Mouse (Mus musculus) heart, embryonic 15.5 days (tissue): ENCODE results near the gene Orai3. TPM values are rescaled to one million over a fixed set of nuclear protein-coding genes. Genes with fewer than 3 reads are reported as not detected.

Experiments
- ATAC-seq: fragments of 200-750 bp; cut with Nextera tagmentation; replicated peaks from 2 replicates; pipeline ENCODE4 v1.8.0; 2017; ENCODE audit warnings: low read depth, moderate TSS enrichment; ENCODE audit not compliant: insufficient number of reproducible peaks, insufficient read depth, low FRiP score
- H3K27ac ChIP-seq: fragments of 300-500 bp; sonication (generic); 2 replicates; pipeline ENCODE4 v1.5.1; 2015; ENCODE audit warnings: mild to moderate bottlenecking, inconsistent platforms
- H3K27me3 ChIP-seq: fragments of 300-500 bp; sonication (generic); 2 replicates; pipeline ENCODE4 v1.6.1; 2015; ENCODE audit warnings: inconsistent platforms
- H3K36me3 ChIP-seq: fragments of 300-500 bp; sonication (generic); 2 replicates; pipeline ENCODE4 v1.6.1; 2015; ENCODE audit warnings: mild to moderate bottlenecking, inconsistent platforms
- H3K4me1 ChIP-seq: fragments of 300-500 bp; sonication (generic); replicated peaks from 2 replicates; pipeline ENCODE4 v1.6.1; 2015; ENCODE audit warnings: inconsistent platforms
- H3K4me2 ChIP-seq: fragments of 300-500 bp; sonication (generic); 2 replicates; pipeline ENCODE4 v1.6.1; 2015; ENCODE audit warnings: inconsistent platforms, mild to moderate bottlenecking, moderate library complexity
- H3K4me3 ChIP-seq: fragments of 300-500 bp; sonication (generic); 2 replicates; pipeline ENCODE4 v1.5.1; 2015; ENCODE audit warnings: mild to moderate bottlenecking, inconsistent platforms
- H3K9ac ChIP-seq: fragments of 300-500 bp; sonication (generic); 2 replicates; pipeline ENCODE4 v1.6.1; 2015; ENCODE audit warnings: mild to moderate bottlenecking, inconsistent platforms
- H3K9me3 ChIP-seq: fragments of 300-500 bp; sonication (generic); replicated peaks from 2 replicates; pipeline ENCODE4 v1.6.1; 2016; ENCODE audit warnings: inconsistent platforms
- WGBS: fragments of 180-500 bp; shearing (Covaris S2); methylation state at CpG from one replicate; pipeline ENCODE4 v1.1.7; 2015; ENCODE audit warnings: mixed read lengths; 5-methylcytosine and 5-hydroxymethylcytosine counted together
- polyA plus RNA-seq: library from polyadenylated mRNA; unstranded; fragments of >200 nt; fragmentation: Nextera tagmentation; extraction: Ambion mirVana; gene quantifications from 2 replicates; pipeline ENCODE4 v1.2.1, GENCODE M21; 2015

The Orai3 gene
- polyA plus RNA-seq, 1 experiment from 2014 or later, result 15.6 TPM

- Histone ChIP-seq H3K4me1 (peaks cover 11% of the 10 kb centered on the region), H3K9ac (peak within 1 kb of the TSS; percentile 35), H3K27ac (peak within 1 kb of the TSS; percentile 50; the same call in 1 of the 2 replicates), H3K4me2 (peak within 1 kb of the TSS; percentile 58), H3K4me3 (peak within 1 kb of the TSS; percentile 39), H3K27me3 (no peaks in the 10 kb centered on the region), H3K9me3 (no peaks in the 10 kb centered on the region), H3K36me3 (peaks cover 47% of the 10 kb centered on the region)
- ATAC-seq, result peak; percentile 87
- 21% methylated on average over 6 of the region's 6 CpGs for WGBS
These were observed 30.9 kb downstream of the Orai3 start, which contains the start of gene Hsd3b7 for GRCm38 (mm10) chr7:127800435-127801009. Hsd3b7 (plus strand) TSS chr7:127800604.

GRCm38 (mm10) chr7:127801010-127801621 is 31.5 kb downstream of the Orai3 start:
- peak overlapping the region; percentile 50; the same call in 1 of the 2 replicates for H3K27ac ChIP-seq
- H3K9me3 ChIP-seq, result no peaks in the 10 kb centered on the region

GRCm38 (mm10) chr7:127802313-127802712 is 32.7 kb downstream of the Orai3 start:
- no peak for ATAC-seq
- Histone ChIP-seq H3K4me2 (no peak overlapping the region), H3K9ac (no peak overlapping the region), H3K9me3 (no peaks in the 10 kb centered on the region), H3K4me3 (no peak overlapping the region), H3K4me1 (peaks cover 11% of the 10 kb centered on the region), H3K27ac (no peak overlapping the region), H3K36me3 (peaks cover 29% of the 10 kb centered on the region), H3K27me3 (no peaks in the 10 kb centered on the region)
- WGBS, result 90% methylated on average over 17 of the region's 17 CpGs

More at GRCm38 (mm10) chr7:127801010-127801621, 31.5 kb downstream of the Orai3 start:
- Histone ChIP-seq H3K9ac (peak overlapping the region; percentile 35; the same call in 1 of the 2 replicates), H3K4me1 (peaks cover 11% of the 10 kb centered on the region), H3K27me3 (no peaks in the 10 kb centered on the region), H3K4me2 (peak overlapping the region; percentile 58), H3K4me3 (peak overlapping the region; percentile 39), H3K36me3 (peaks cover 41% of the 10 kb centered on the region)
- ATAC-seq, result no peak
- WGBS, result 85% methylated on average over 8 of the region's 8 CpGs

GRCm38 (mm10) chr7:127808821-127809220 is 39.2 kb downstream of the Orai3 start:
- Histone ChIP-seq H3K27ac (no peak overlapping the region), H3K36me3 (no peaks in the 10 kb centered on the region), H3K27me3 (no peaks in the 10 kb centered on the region), H3K4me2 (no peak overlapping the region), H3K4me1 (peaks cover 1% of the 10 kb centered on the region), H3K9ac (no peak overlapping the region), H3K4me3 (no peak overlapping the region), H3K9me3 (no peaks in the 10 kb centered on the region)
- no peak for ATAC-seq
- WGBS, result 62% methylated on average over 5 of the region's 5 CpGs

GRCm38 (mm10) chr7:127809846-127810245 is 40.2 kb downstream of the Orai3 start:
- 92% methylated on average over 1 of the region's 1 CpGs for WGBS
- no peak overlapping the region for H3K27ac ChIP-seq
- ATAC-seq, result no peak
- H3K4me3 ChIP-seq, result no peak overlapping the region
- peaks cover 11% of the 10 kb centered on the region for H3K4me1 ChIP-seq
- no peaks in the 10 kb centered on the region for H3K9me3 ChIP-seq
- H3K4me2 ChIP-seq, result no peak overlapping the region
- H3K36me3 ChIP-seq, result no peaks in the 10 kb centered on the region
- H3K9ac ChIP-seq, result no peak overlapping the region
- no peaks in the 10 kb centered on the region for H3K27me3 ChIP-seq

- Histone ChIP-seq H3K27me3 (no peaks in the 10 kb centered on the region), H3K9ac (no peak overlapping the region), H3K36me3 (no peaks in the 10 kb centered on the region), H3K9me3 (no peaks in the 10 kb centered on the region), H3K27ac (no peak overlapping the region), H3K4me2 (no peak overlapping the region), H3K4me1 (peaks cover 17% of the 10 kb centered on the region), H3K4me3 (no peak overlapping the region)
- no peak for ATAC-seq
- 74% methylated on average over 10 of the region's 10 CpGs for WGBS
These were observed 41.0 kb downstream of the Orai3 start for GRCm38 (mm10) chr7:127810650-127811049.

- 76% methylated on average over 4 of the region's 4 CpGs for WGBS
- Histone ChIP-seq H3K36me3 (no peaks in the 10 kb centered on the region), H3K4me2 (no peak overlapping the region), H3K27me3 (no peaks in the 10 kb centered on the region), H3K27ac (no peak overlapping the region), H3K9ac (no peak overlapping the region), H3K4me3 (no peak overlapping the region), H3K9me3 (no peaks in the 10 kb centered on the region), H3K4me1 (peaks cover 21% of the 10 kb centered on the region)
- ATAC-seq, result no peak
These were observed 41.6 kb downstream of the Orai3 start for GRCm38 (mm10) chr7:127811240-127811639.

GRCm38 (mm10) chr7:127812292-127812691 is 42.7 kb downstream of the Orai3 start:
- Histone ChIP-seq H3K9ac (no peak overlapping the region), H3K27ac (no peak overlapping the region), H3K4me1 (peaks cover 21% of the 10 kb centered on the region), H3K9me3 (no peaks in the 10 kb centered on the region), H3K4me2 (no peak overlapping the region), H3K36me3 (no peaks in the 10 kb centered on the region), H3K27me3 (no peaks in the 10 kb centered on the region), H3K4me3 (no peak overlapping the region)
- WGBS, result 63% methylated on average over 3 of the region's 3 CpGs
- ATAC-seq, result no peak

- Histone ChIP-seq H3K27me3 (no peaks in the 10 kb centered on the region; the same call in 1 of the 2 replicates), H3K36me3 (no peaks in the 10 kb centered on the region), H3K9ac (no peak overlapping the region; the same call in 1 of the 2 replicates), H3K9me3 (no peaks in the 10 kb centered on the region), H3K27ac (peak overlapping the region; percentile 88), H3K4me2 (peak overlapping the region; percentile 45), H3K4me1 (peaks cover 21% of the 10 kb centered on the region), H3K4me3 (0 out of 2 replicates have a peak overlapping the region, but pooled peaks have one; percentile 3)
- no peak for ATAC-seq
- WGBS, result 71% methylated on average over 4 of the region's 4 CpGs
These were observed 44.2 kb downstream of the Orai3 start for GRCm38 (mm10) chr7:127813821-127814220.

- Histone ChIP-seq H3K27ac (peak overlapping the region; percentile 88), H3K4me2 (peak overlapping the region; percentile 45)
These were observed 44.8 kb downstream of the Orai3 start for GRCm38 (mm10) chr7:127814241-127814921.

GRCm38 (mm10) chr7:127815116-127815665 is 45.6 kb downstream of the Orai3 start:
- Histone ChIP-seq H3K9ac (no peak overlapping the region), H3K27ac (peak overlapping the region; percentile 0; the same call in 1 of the 2 replicates), H3K4me3 (no peak overlapping the region), H3K4me2 (no peak overlapping the region), H3K4me1 (peaks cover 21% of the 10 kb centered on the region), H3K9me3 (no peaks in the 10 kb centered on the region), H3K27me3 (no peaks in the 10 kb centered on the region; the same call in 1 of the 2 replicates), H3K36me3 (no peaks in the 10 kb centered on the region)
- WGBS, result 86% methylated on average over 15 of the region's 15 CpGs
- no peak for ATAC-seq

More at GRCm38 (mm10) chr7:127814241-127814921, 44.8 kb downstream of the Orai3 start:
- WGBS, result 61% methylated on average over 19 of the region's 19 CpGs
- no peaks in the 10 kb centered on the region; the same call in 1 of the 2 replicates for H3K27me3 ChIP-seq
- H3K4me3 ChIP-seq, result 0 out of 2 replicates have a peak overlapping the region, but pooled peaks have one; percentile 3
- peak overlapping the region; percentile 8; the same call in 1 of the 2 replicates for H3K9ac ChIP-seq
- H3K36me3 ChIP-seq, result no peaks in the 10 kb centered on the region
- no peaks in the 10 kb centered on the region for H3K9me3 ChIP-seq
- peaks cover 21% of the 10 kb centered on the region for H3K4me1 ChIP-seq
- peak; percentile 79 for ATAC-seq
